Mouse (Mus musculus) embryonic facial prominence, embryonic 15.5 days (tissue): ENCODE measurements around the gene Dynlt1c. TPM values are rescaled to one million over a fixed set of nuclear protein-coding genes. Genes with fewer than 3 reads are reported as not detected.
"Not testable (repeated sequence)": the region's sequence is repeated elsewhere in the genome, so short reads cannot be mapped to it uniquely, and the experiment has no call there.

Experiments
- ATAC-seq: fragments of 200-750 bp; cut with Nextera tagmentation; 2 replicates; pipeline ENCODE4 v1.8.0; 2017; ENCODE audit warnings: low read depth, moderate TSS enrichment; ENCODE audit not compliant: insufficient number of reproducible peaks, low FRiP score, low TSS enrichment
- H3K27ac ChIP-seq: fragments of 300-500 bp; sonication (generic); replicated peaks from 2 replicates; pipeline ENCODE4 v1.5.1; 2015; ENCODE audit warnings: mild to moderate bottlenecking, inconsistent platforms
- H3K27me3 ChIP-seq: fragments of 300-500 bp; sonication (generic); 2 replicates; pipeline ENCODE4 v1.6.1; 2015; ENCODE audit warnings: inconsistent platforms
- H3K36me3 ChIP-seq: fragments of 300-500 bp; sonication (generic); 2 replicates; pipeline ENCODE4 v1.6.1; 2015; ENCODE audit warnings: mild to moderate bottlenecking, inconsistent platforms
- H3K4me1 ChIP-seq: fragments of 300-500 bp; sonication (generic); 2 replicates; pipeline ENCODE4 v1.6.1; 2015; ENCODE audit warnings: inconsistent platforms
- H3K4me2 ChIP-seq: fragments of 300-500 bp; sonication (generic); replicated peaks from 2 replicates; pipeline ENCODE4 v1.6.1; 2015; ENCODE audit warnings: mild to moderate bottlenecking, inconsistent platforms
- H3K4me3 ChIP-seq: fragments of 300-500 bp; sonication (generic); replicated peaks from 2 replicates; pipeline ENCODE4 v1.5.1; 2015; ENCODE audit warnings: mild to moderate bottlenecking, inconsistent platforms
- H3K9ac ChIP-seq: fragments of 300-500 bp; sonication (generic); 2 replicates; pipeline ENCODE4 v1.6.1; 2015; ENCODE audit warnings: inconsistent platforms
- H3K9me3 ChIP-seq: fragments of 300-500 bp; sonication (generic); replicated peaks from 2 replicates; pipeline ENCODE4 v1.6.1; 2016; ENCODE audit warnings: inconsistent platforms
- WGBS: fragments of 180-500 bp; shearing (Covaris S2); methylation state at CpG from one replicate; pipeline ENCODE4 v1.1.7; 2015; 5-methylcytosine and 5-hydroxymethylcytosine counted together
- polyA plus RNA-seq: library from polyadenylated mRNA; unstranded; fragments of >200 nt; fragmentation: Nextera tagmentation; extraction: Ambion mirVana; gene quantifications from 2 replicates; pipeline ENCODE4 v1.2.1, GENCODE M21; 2015

Gene Dynlt1c
- polyA plus RNA-seq, 1 experiment from 2014 or later: 46.3 TPM

DNA sequence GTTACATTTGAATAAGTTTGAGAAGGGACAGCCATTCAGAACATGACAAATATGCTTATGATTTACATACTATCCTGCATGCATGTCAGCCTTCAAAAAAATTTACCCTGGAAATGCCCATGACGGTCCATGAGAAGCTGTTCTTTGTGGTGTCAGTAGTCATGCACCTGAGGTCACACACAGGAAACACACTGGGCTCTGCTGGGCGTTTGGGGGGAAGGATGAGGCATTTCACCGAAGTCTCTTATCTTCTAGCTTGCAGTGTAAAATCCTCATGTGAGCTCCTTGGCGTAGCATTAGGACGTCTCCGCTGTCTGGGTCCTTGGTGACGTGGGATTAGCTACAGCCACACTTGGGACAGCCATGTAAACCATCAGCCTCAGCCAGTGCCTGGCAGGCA lies 57.3 kb downstream of the Dynlt1c start, which contains the start of gene Sytl3:
Gene Sytl3, plus strand, starts transcription at position 293 of the 400 bp plus-strand sequence.
- H3K27me3 ChIP-seq, ATAC-seq, H3K4me3 ChIP-seq, H3K27ac ChIP-seq, H3K9ac ChIP-seq, H3K4me1 ChIP-seq, H3K4me2 ChIP-seq, H3K36me3 ChIP-seq, H3K9me3 ChIP-seq: not testable (repeated sequence)
- 70% methylated on average over 4 of the region's 7 CpGs for WGBS

Other genes starting within 250 kb of the Dynlt1c start
- gene Dynlt1b, start 171.6 kb upstream of the Dynlt1c start, polyA plus RNA-seq: 467 and 526 TPM in 2 replicates
- 203 and 241 TPM in 2 replicates for gene Dynlt1f, start 54.2 kb downstream of the Dynlt1c start, polyA plus RNA-seq
- gene Sytl3, start 57.4 kb downstream of the Dynlt1c start, polyA plus RNA-seq: 1.2 and 1.3 TPM in 2 replicates
- gene Ezr, start 181.1 kb downstream of the Dynlt1c start, polyA plus RNA-seq: 80.3 and 96.0 TPM in 2 replicates